Mouse (Mus musculus) mesoderm, embryonic 11.5 days (tissue): ENCODE measurements at regions not wholly inside any gene's neighbourhood (a gene's known extent, or its start where the extent isn't known, plus 50 kb on each side); places are given as distances from the start of the nearest gene placed in this dataset.
"Not testable (repeated sequence)": the region's sequence is repeated elsewhere in the genome, so short reads cannot be mapped to it uniquely, and the experiment has no call there.

ENCODE experiments used
- DNase-seq: peaks from one replicate; pipeline ENCODE4 v3.0.0-alpha.2; 2012; ENCODE audit warnings: low read depth, low spot score

- DNase-seq: no peak
Measured at GRCm38 (mm10) chr10:14333344-14333743, 212.1 kb downstream of the Adgrg6 start.

DNA sequence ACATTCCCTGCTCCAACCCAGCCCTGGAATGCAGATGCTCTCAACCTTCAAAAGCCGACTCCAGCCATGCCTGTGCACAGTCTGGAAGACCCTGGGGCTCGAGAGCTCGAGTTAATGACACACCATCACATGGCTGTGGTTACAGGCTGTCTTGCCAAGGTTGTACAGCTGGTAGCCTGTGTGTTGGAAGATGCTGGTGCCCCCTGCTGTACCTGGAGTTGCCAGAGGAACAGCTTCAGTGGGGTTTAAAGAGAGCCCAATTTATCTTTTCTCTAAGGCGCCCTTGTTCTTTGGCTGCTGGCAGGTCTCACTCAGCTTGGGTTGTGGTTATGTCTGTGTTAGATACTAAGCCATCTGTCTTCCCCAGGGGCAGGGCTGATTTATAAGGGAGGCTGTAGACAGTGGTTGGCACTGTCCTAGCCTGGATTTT, 212.8 kb downstream of the Adgrg6 start:
- peak; percentile 45 for DNase-seq

DNA sequence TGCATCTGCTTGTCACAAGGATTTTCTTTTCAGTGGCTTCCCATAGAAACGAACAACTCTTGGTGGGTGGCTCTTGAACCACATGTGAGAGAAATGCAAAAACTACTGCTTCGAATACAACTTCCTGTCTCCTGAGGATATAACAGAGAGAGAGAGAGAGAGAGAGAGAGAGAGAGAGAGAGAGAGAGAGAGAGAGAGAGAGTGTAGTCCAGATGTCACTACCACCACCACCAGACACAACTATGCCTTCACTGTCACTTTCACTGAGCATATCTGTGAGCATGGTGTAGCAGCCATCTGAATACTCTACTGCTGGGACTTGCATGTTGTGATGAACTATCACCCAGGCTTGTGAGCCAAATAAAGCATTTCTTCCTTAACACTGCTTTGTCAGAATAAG, 216.6 kb downstream of the Adgrg6 start:
- DNase-seq: no peak

GRCm38 (mm10) chr10:14326229-14326628, 219.2 kb downstream of the Adgrg6 start:
- DNase-seq: no peak

DNA sequence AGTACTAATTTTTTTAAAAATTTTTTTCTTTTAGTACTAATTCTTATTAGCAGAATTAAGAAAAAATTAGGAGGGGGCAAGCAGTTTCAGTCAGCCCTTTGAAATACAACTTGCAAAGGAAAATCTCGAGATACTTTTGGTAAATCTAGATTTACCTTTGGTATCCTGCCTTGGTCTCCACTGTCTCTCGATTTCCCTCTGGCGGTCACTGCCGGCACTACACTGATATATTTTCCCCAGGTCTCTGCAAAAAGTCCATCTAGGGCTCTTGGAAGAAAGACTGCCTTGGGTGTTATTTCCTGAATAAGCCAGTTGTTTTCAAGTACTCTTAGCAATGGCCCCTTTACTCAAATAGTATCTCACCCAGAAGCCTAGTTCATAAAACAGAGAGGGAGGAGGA, 224.0 kb downstream of the Adgrg6 start:
- DNase-seq: peak; percentile 70

GRCm38 (mm10) chr10:14315232-14315631, 230.2 kb downstream of the Adgrg6 start:
- DNase-seq: no peak

- DNase-seq: no peak
Measured at GRCm38 (mm10) chr10:14314607-14315006, 230.9 kb downstream of the Adgrg6 start.

GRCm38 (mm10) chr10:14314004-14314581, 231.4 kb downstream of the Adgrg6 start:
- DNase-seq: no peak

- no peak for DNase-seq
Measured at GRCm38 (mm10) chr10:14312959-14313358, 232.5 kb downstream of the Adgrg6 start.

DNA sequence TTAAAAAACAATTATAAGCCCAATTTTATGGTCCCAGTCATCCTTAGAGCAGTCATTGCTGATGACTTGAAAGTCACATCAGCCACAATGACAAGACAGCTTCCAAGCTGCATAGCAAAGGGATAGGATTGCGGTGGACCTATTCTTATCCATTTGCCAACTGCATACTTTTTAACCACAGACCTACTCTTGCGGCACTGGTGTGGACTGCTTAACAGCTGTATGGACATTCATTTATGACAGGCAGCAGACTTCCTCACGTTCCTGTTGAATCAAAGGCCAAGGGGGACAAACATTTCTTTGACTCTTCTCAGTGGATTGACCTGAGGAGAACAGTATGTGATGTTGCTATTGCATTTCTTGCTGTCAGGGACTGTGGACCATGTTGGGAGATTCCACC, 233.5 kb downstream of the Adgrg6 start:
- DNase-seq: no peak

DNA sequence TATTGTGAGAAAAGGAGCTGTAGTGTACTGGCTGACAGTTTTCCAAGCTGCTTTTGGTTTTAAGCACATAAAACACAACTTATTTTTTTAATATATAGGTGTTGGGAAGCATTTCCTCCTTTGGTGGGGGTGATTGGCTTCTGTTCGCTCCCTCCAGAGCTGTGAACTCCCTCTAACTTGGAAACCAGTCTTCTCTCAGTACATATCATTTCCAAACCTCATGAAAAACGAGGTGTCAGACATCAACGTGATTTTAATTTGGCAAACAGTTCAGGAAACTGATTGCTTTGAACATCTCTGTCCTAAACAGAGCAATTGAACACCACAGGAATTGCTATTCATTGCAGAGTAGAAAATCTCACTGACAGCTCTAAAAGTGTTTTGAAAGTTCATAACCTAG, 238.6 kb downstream of the Adgrg6 start:
- DNase-seq: no peak

GRCm38 (mm10) chr10:14303476-14303875, 242.0 kb downstream of the Adgrg6 start:
- DNase-seq: no peak

- DNase-seq: no peak
Measured at GRCm38 (mm10) chr10:14296147-14296546, 249.3 kb downstream of the Adgrg6 start.

- not testable (repeated sequence) for DNase-seq
Measured at GRCm38 (mm10) chr10:14292701-14293100, 252.8 kb downstream of the Adgrg6 start.

DNA sequence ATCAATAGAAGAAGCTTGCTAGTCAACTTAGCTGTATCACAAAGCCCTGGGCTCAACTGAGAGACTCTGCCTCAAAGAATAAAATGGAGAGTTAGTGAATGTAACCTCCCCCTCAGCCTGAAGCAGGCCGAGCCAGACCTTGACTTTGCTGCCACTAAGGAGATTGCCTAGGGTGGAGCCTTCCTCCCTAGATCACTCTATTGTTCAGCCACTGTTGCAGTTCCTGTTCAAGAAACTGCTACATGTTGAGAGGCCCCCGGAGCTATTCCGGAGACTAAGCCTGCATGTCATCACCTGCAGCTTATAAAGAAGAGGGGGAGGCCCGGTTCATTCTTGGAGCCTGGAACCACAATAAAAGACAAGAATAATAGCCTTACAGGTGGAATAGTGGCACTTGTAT, 257.9 kb downstream of the Adgrg6 start:
- DNase-seq: no peak

DNA sequence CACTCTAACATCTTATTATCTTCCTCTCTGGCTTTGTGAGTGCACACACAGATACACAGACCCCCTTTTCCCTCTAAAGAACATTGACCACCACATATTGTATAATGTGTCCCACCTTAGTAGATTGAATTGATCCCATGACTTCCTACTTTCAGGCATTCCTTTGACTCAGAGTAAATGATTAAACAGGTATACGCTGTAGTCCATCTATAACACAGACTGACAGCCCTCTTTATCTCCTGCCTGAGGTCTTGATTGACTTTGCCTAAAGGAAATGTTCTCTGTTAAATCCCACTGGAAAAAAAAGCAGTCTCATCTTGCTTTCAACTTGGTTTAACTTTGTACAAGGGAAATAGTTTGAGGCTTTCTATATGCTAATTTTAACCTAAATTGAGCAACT, 268.8 kb downstream of the Adgrg6 start:
- no peak for DNase-seq

GRCm38 (mm10) chr10:14275477-14275876, 270.0 kb downstream of the Adgrg6 start:
- DNase-seq: no peak

DNA sequence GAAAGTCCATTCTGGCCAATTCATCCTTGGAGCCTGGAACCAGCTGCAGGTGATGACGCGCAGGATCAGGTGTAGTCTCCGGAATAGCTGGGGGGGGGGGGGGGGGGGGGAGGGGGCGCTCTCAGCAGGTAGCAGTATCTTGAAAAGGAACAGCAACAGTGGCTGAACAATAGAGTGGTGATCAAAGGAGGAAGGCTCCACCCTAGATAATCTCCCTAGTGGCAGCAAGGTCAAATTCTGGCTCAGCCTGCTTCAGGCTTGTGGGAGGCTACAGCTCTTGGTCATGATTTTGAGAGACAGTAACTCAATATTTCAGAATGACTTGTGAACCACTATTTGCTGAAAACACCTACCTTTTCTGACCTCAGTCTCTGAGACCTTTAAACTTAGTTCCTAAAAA, 275.5 kb downstream of the Adgrg6 start:
- no peak for DNase-seq

- no peak for DNase-seq
Measured at GRCm38 (mm10) chr10:14267641-14268040, 277.8 kb downstream of the Adgrg6 start.

- no peak for DNase-seq
Measured at GRCm38 (mm10) chr10:14239670-14240069, 273.8 kb downstream of the Hivep2 start.

GRCm38 (mm10) chr10:14234896-14235604, 269.2 kb downstream of the Hivep2 start:
- no peak for DNase-seq

GRCm38 (mm10) chr10:14234005-14234602, 268.2 kb downstream of the Hivep2 start:
- no peak for DNase-seq

DNA sequence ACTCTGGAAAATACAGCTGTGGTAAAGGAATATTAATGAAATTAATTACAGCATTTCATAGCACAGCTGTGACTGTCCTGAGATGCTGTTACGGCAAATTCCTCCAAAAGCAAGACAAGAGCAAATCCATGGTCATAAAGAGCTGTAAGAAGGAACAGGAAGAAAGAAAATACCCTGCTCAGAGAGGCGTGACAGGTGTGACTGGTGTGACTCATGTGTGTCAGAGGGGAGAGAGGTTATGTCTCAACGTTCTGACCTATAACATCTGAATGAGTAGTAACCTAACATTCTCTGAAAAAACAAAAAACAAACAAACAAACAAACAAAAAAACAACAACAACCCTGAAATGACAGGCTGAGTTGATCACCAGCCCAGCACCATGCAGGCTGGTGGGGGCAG, 267.5 kb downstream of the Hivep2 start:
- DNase-seq: no peak
